In the genomic region with DNA sequence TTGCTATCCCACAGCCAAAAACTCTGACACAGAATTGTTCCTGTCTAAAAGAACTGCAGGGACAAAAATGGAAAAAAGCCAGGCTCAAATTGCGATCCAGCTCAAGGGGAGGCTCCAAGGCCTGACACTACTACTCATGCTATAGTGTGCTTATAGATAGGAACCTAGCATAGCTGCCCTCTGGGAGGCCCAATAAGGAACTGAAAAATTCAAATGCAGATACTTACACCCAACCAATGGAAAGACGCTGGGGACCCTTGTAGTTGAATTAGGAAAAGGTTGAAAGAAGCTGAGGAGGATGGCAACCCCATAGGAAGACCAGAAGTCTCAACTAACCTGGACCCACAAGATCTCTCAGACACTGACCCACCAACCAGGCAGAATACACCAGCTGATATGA, we compare ENCODE assay signal across 35 mouse cellular contexts. TPM values are rescaled to one million over a fixed set of nuclear protein-coding genes. Genes with fewer than 3 reads are reported as not detected.
"Had no signal": no experiment of that assay in that cellular context is flagged by ENCODE, and none has a peak within 500 bp of the region (broad histone marks: within the 10 kb centered on the region; RNA-seq: fewer than 3 reads in every experiment).

No protein-coding gene starts in this region.

- H3K4me2 ChIP-seq: limb, embryonic 12.5 days; limb, embryonic 13.5 days; limb, embryonic 15.5 days; liver, embryonic 11.5 days; liver, embryonic 12.5 days; liver, embryonic 13.5 days; liver, embryonic 15.5 days; lung, embryonic 14.5 days; lung, embryonic 15.5 days; midbrain, embryonic 11.5 days; midbrain, embryonic 12.5 days; midbrain, embryonic 15.5 days had no signal

- H3K9me3 ChIP-seq: limb, embryonic 10.5 days; limb, embryonic 12.5 days; limb, embryonic 13.5 days; limb, embryonic 15.5 days; liver, embryonic 12.5 days; liver, embryonic 13.5 days; liver, embryonic 15.5 days; lung, embryonic 15.5 days; megakaryocyte, embryonic 14.5 days; midbrain, embryonic 10.5 days; midbrain, embryonic 12.5 days; midbrain, embryonic 15.5 days had no signal

- H3K4me3 ChIP-seq: left cerebral cortex, adult 2 months; limb, embryonic 10.5 days; limb, embryonic 12.5 days; limb, embryonic 13.5 days; limb, embryonic 15.5 days; liver, embryonic 12.5 days; liver, embryonic 13.5 days; liver, embryonic 15.5 days; lung, embryonic 15.5 days; megakaryocyte, embryonic 14.5 days; midbrain, embryonic 10.5 days; midbrain, embryonic 12.5 days; midbrain, embryonic 15.5 days; myocyte had no signal

- DNase-seq: left cerebral cortex, postnatal 4 days; liver; liver, embryonic 13.5 days; liver, postnatal 0 days; lung, adult 18-20 months; lung, adult 2 months; lung, embryonic 14.5 days; lung, postnatal 10 days; lung, postnatal 14 days; lung, postnatal 36 days; lung, postnatal 4 days; midbrain, embryonic 14.5 days had no signal

- ATAC-seq: liver, embryonic 12.5 days; liver, postnatal 0 days; lung, postnatal 0 days; midbrain, embryonic 15.5 days; midbrain, embryonic 16.5 days had no signal

- H3K27me3 ChIP-seq: limb, embryonic 12.5 days; limb, embryonic 13.5 days; limb, embryonic 15.5 days; liver, embryonic 12.5 days; liver, embryonic 13.5 days; liver, embryonic 15.5 days; lung, embryonic 15.5 days; megakaryocyte, embryonic 14.5 days; midbrain, embryonic 12.5 days; midbrain, embryonic 15.5 days had no signal

- H3K9ac ChIP-seq: limb, embryonic 12.5 days; limb, embryonic 13.5 days; limb, embryonic 15.5 days; liver, embryonic 12.5 days; liver, embryonic 13.5 days; liver, embryonic 14.5 days; liver, embryonic 15.5 days; liver, postnatal 0 days; lung, embryonic 14.5 days; lung, embryonic 15.5 days; midbrain, embryonic 12.5 days; midbrain, embryonic 15.5 days had no signal

- H3K36me3 ChIP-seq: limb, embryonic 10.5 days; limb, embryonic 12.5 days; limb, embryonic 13.5 days; limb, embryonic 15.5 days; liver, embryonic 12.5 days; liver, embryonic 13.5 days; liver, embryonic 15.5 days; lung, embryonic 15.5 days; midbrain, embryonic 10.5 days; midbrain, embryonic 12.5 days; midbrain, embryonic 15.5 days had no signal

- H3K27ac ChIP-seq: left cerebral cortex, adult 2 months; limb, embryonic 10.5 days; limb, embryonic 12.5 days; limb, embryonic 13.5 days; limb, embryonic 15.5 days; liver, embryonic 12.5 days; liver, embryonic 13.5 days; liver, embryonic 14.5 days; liver, embryonic 15.5 days; lung, embryonic 15.5 days; macrophage; midbrain, embryonic 10.5 days; midbrain, embryonic 12.5 days; midbrain, embryonic 15.5 days had no signal

- H3K4me1 ChIP-seq: limb, embryonic 10.5 days; limb, embryonic 12.5 days; limb, embryonic 13.5 days; limb, embryonic 15.5 days; liver, embryonic 12.5 days; liver, embryonic 13.5 days; liver, embryonic 15.5 days; lung, embryonic 15.5 days; megakaryocyte, embryonic 14.5 days; midbrain, embryonic 12.5 days; midbrain, embryonic 15.5 days had no signal

RNA-seq across cellular contexts. Expression of gene Me3, which starts 36.4 kb away (rescaled TPM):
- total RNA-seq: megakaryocyte progenitor cell, adult 5-6 weeks; megakaryocyte, adult 5-6 weeks; megakaryocyte-erythroid progenitor cell, adult 5-6 weeks; monocyte, adult 5-6 weeks had no signal
- polyA plus RNA-seq: liver, embryonic 14.5 days; macrophage had no signal
